Mouse (Mus musculus) urinary bladder, postnatal 25 days (tissue): ENCODE results near the gene Gm26661.

ENCODE experiments used
- DNase-seq: peaks from one replicate; pipeline ENCODE4 v3.0.0; 2022; ENCODE audit warnings: low spot score

Gene Gm26661

DNA sequence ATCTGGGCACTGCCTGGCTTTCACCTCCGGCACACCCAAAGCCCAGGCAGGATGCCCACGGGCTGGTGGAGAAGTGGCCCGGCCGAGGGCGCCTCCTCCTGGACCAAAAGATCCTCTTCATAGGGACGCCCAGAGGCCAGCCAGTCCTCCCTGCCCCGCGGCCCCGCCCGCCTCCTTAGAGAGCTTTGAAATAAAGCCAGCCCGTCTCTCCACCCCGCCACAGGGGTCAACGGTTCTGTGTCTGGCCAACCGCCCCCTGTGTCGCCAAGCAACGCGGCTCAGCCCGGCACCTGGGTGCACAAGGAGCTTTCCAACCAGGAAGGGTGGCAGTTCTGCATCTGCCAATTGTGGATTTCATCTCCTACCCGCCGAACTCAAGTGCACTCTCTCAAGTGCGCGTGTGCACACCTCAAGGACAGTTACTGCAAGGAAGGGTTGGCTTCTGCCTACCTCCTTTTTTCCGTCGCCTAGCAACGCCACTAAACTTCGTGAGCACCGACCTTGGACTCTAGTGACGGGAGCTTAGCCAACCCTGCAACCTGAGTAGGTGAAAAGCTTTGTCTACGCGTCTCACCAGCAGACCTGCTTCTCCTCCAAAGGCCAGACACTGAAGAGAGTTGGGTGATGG is at the start of gene Gm26661:
TSS of gene Gm26661 (plus strand) at position 56 of the 628 bp plus-strand sequence.
- peak; percentile 58 for DNase-seq

DNA sequence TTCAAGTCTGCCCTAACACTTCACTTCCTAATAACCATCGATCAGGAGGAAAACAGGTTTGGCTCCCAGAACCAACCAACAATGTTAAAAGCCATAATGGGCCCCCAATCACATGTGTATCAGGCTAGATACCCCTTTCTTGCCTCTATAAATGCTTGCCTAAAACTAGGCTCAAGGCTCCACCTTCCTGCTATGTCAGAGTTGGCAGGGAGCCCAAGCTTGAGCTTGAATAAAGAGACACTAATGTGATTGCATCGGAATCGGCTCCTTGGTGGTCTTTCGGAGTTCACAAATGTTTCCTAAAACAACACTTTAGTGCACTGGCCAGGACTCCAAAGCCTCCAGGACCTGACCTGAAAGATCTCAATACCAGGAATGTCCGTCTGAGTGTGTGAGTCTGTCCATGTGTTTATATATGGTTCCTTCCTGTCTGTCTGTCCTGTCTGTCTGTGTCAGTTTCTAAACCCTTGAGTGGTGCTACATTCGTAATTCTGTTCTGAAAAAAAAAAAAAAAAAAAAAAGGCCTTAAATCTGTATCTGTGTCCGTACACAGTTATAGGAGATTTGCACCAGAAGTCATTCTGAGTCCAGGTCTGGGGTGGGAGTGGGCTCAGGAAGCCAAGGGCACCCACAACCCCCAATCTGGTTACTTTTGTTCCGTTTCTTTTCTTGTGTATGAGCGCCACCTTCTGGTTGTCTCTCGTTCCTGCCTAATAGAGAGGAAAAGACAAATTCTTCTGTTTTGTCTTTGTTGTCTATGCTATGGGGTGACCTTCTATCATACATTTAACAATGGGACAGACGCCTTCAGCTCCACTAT is 42.2 kb upstream of the Gm26661 start:
- DNase-seq: peak; percentile 45

- no peak for DNase-seq
Measured at GRCm38 (mm10) chr14:7749764-7750089, 41.7 kb upstream of the Gm26661 start.

DNA sequence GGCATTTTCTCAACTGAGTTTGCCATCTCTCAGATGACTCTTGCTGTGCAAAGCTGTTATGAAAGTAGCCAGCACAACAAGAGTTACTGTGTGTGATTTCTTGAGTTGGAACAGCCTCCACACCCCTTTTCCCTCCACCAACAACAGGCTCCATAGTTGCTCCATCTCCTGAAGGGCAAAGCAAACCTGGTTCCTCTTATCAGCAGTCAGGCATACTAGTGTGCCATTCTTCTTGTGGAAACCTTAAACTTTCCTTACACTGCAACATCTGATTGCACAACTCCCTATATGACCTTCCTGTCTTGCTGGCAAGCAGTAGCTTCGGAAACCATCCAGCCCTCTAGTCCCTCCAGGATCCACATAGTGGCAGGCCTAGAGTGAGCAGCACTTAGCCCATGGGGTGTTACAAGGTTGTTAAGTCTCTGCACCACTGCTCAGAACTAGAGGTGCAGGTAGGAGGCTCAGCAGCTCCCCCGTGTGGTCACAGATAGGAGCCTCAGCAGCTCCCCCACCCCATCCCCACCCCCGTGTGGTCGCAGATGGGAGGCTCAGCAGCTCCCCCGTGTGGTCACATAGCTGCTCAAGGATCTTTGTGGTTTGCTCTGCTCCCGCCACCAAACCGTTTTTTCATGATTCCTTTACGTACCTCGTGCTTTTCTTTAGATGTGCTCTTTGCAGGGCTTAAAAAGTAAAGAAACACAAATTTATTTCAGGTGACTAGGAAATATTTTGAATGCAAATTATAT is 25.6 kb upstream of the Gm26661 start:
- peak; percentile 80 for DNase-seq

- DNase-seq: peak; percentile 19
Measured at GRCm38 (mm10) chr14:7773714-7774389, 17.5 kb upstream of the Gm26661 start.

- no peak for DNase-seq
Measured at GRCm38 (mm10) chr14:7786073-7786472, 5.3 kb upstream of the Gm26661 start.

GRCm38 (mm10) chr14:7789266-7790030 is 1.9 kb upstream of the Gm26661 start:
- no peak for DNase-seq

- no peak for DNase-seq
Measured at GRCm38 (mm10) chr14:7791061-7791531, 291 bp upstream of the Gm26661 start.

GRCm38 (mm10) chr14:7795961-7796360 is 4.6 kb downstream of the Gm26661 start:
- no peak for DNase-seq

GRCm38 (mm10) chr14:7800611-7801010 is 9.2 kb downstream of the Gm26661 start:
- no peak for DNase-seq

GRCm38 (mm10) chr14:7801831-7802230 is 10.4 kb downstream of the Gm26661 start:
- no peak for DNase-seq

- DNase-seq: no peak
Measured at GRCm38 (mm10) chr14:7803874-7804557, 12.6 kb downstream of the Gm26661 start.

DNA sequence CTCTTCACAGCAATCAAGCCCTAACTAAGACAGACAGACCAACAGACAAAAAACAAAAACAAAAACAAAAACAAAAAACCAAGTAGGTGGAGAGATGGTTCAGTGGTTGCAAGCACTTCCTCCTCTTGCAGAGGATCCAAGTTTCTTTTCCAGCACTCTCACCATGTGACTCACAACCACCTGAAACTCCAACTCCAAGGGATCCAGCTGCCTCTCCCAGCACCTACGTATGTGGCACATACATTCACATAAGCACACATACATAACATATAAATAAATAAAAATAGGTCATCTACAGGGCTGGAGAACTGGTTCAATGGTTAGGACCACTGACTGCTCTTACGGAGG is 13.1 kb downstream of the Gm26661 start:
- no peak for DNase-seq

DNA sequence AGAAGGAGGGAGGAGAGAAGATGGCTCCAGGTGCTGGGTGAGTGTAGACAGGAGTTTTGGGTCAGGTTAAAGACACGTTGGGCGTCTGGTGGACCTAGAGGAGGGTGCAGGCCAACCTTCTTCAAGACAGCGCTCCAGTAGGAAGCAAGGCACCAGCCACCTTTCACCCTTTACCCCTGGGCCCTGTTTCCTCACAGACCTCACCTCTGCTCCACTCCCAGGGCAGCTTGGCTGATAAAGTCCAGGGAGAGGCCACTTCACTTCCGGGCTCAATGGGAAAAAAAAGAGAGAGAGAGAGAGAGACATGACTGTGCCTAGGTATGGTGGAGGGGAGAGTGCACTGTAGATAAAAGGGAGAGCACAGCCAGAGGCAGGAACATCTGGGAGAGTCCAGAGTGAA is 16.3 kb downstream of the Gm26661 start:
- DNase-seq: no peak

DNA sequence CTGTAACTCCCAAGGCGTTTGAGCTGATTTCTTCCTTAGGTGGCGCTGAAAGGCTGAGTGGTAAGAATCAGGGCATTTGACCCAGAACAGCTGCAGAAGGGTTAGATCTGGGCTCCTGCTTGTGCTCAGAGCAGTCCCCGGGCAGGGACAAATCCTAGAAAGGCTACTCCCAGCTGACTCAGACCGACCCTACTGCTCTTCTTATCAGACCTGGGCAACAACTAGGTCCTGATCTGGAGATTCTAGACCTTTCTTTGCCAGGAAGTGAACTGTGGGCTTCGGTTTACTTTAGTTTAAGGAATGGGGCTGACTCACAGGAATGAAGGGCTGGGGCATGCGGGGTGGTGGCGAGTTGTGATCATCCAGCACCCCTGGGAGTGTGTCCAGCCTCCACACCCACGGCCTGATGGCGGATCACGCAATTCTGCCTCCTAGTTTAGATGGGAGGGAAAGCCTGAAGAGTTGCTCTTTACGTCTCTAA is 17.2 kb downstream of the Gm26661 start:
- peak; percentile 52 for DNase-seq

DNA sequence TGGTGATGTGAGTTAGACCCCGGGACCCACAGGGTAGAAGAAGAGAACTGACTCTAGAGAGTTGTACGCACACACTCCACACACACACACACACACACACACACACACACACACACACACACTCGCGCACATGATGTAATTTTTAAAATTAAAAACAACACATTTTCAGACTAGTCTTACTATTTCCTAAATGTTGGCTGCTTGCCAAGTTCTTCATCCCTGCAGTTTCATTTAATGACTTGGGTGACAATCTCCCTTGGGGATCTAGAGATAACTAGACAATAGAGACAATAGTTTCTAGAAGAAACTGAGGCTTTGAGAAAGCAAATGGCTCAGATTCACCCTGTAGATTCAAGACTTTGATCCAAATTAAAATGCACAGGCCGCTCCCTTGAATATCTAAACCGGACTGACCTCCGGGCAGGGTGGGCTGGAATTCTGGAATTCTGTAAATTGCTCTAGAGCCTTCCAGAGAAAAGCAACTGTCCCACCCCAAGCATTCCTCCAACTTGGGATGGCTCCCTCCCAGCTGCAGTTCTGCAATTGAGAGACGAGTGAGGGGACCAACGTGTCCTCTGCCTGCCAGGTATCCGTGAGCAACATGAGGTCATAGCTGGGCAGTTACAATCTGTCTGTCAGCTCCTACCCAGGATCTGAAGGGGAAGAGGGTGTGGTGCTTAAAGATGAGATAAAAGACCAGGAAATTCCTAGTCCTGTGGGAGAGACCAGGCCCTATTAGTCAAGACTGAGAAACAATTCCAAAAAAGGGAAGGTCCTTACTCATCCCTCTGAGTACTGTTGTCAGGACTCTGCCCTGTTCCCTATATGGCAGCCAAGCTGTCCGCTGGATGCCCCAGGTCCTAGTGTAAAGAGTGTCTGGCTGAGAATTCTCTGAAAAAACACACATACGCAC is 17.9 kb downstream of the Gm26661 start:
- DNase-seq: peak; percentile 51

DNA sequence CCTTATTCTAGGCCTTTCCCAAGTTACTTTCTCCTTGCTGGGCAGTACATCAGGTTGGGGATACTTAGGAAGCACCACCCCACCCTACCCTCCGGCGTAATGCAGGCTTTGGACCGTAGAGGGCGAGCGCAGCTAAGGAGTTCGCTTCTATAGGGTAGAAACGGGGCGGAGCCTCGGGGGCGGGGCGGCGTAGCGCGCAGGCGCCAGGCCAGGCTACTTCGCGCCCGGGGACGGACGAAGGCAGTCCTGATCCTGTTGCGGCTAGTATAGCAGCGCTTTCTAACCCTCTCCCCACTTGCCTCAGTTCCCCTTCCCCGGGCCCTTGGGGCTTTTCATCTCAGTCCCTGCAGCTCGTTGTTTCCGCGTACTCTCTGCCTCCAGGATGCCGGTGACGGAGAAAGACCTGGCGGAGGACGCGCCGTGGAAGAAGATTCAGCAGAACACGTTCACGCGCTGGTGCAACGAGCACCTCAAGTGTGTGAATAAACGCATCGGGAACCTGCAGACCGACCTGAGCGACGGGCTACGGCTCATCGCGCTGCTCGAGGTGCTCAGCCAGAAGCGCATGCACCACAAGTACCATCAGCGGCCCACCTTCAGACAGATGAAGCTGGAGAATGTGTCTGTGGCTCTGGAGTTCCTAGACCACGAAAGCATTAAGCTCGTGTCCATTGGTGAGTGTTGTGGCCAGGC is 26.5 kb downstream of the Gm26661 start, which contains the start of gene Flnb:
TSS of gene Flnb (plus strand) at position 188 of the 693 bp plus-strand sequence.
- DNase-seq: peak; percentile 99

DNA sequence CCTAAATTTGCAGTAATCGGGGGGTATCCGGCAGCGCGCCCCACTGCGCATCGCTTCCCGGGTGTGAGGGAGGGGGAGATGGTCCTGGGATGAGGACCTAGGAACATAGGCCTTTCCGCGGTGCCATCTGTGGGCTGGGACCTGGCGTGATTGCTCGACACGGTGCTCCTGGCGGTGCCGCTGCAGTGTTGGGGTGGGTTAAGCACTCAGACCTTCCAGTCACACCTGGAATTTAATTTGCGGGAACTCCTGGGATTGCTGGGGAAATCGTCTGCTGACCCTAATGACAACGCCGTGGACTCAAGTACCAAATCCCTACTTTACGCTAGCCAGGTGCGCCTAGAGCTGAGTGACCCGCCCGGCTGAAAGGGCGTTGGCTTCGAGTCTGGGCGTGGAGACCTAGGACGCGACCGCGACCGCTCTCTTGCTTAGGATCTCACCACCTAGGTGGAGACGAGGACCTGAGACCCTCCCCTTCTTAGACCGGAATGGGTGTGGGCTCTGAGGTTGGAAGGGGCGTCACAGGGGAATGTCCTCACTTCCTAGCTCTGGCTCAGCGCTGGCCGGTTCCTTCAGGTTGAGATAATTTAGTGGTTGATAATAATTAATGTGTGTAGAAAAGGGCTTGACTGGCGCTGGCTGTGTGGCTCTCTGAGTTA is 27.2 kb downstream of the Gm26661 start:
- DNase-seq: no peak
